Comparison of ENCODE assay signal across 9 mouse cellular contexts in genomic region chr9:48986616-48987141, GRCm38 (mm10). TPM values are rescaled to one million over a fixed set of nuclear protein-coding genes. Genes with fewer than 3 reads are reported as not detected.
A peak's percentile ranks its signal among the peaks of the same experiment; 100 is the strongest.
DNase-seq lines count a peak whose midpoint lies in the region; ATAC-seq and TF ChIP-seq lines count a peak whose summit lies in the region.
"Had no signal": no experiment of that assay in that cellular context is flagged by ENCODE, and none has a peak within 500 bp of the region (broad histone marks: within the 10 kb centered on the region; RNA-seq: fewer than 3 reads in every experiment).

No protein-coding gene starts in this region.

- TF ChIP-seq CTCF in cortical plate, adult 2 months (IDR thresholded peaks at IDR 0.05; ENCODE audit: extremely low read depth, insufficient read depth, low read length): no peak
- TF ChIP-seq CTCF in stomach, postnatal 0 days (IDR thresholded peaks at IDR 0.05; ENCODE audit: low read depth): no peak

- H3K4me2 ChIP-seq in kidney, embryonic 14.5 days (replicated peaks; ENCODE audit: low read depth, low read length): peak overlapping the region; percentile 64; the same call in 1 of the 2 replicates
- H3K4me2 ChIP-seq in limb, embryonic 14.5 days (replicated peaks; ENCODE audit: low read depth, low read length, severe bottlenecking): peak overlapping the region; percentile 33
- H3K4me2 ChIP-seq in stomach, postnatal 0 days (replicated peaks; ENCODE audit: low read depth): 0 out of 2 replicates have a peak overlapping the region, but pooled peaks have one; percentile 1

- H3K9me3 ChIP-seq in kidney, embryonic 14.5 days (ENCODE audit: control insufficient read depth, low read length): no peaks in the 10 kb centered on the region
- H3K9me3 ChIP-seq in limb, embryonic 14.5 days (ENCODE audit: control insufficient read depth, low read length): no peaks in the 10 kb centered on the region
- H3K9me3 ChIP-seq in stomach, postnatal 0 days (ENCODE audit: control insufficient read depth, low read length): no peaks in the 10 kb centered on the region

- H3K9ac ChIP-seq in kidney, embryonic 14.5 days (ENCODE audit: low read depth, low read length): no peak overlapping the region
- H3K9ac ChIP-seq in limb, embryonic 14.5 days (ENCODE audit: low read depth, low read length, severe bottlenecking): no peak overlapping the region
- H3K9ac ChIP-seq in stomach, postnatal 0 days (ENCODE audit: low read length): no peak overlapping the region

- 0 out of 2 replicates have a peak overlapping the region, but pooled peaks have one; percentile 76 for H3K4me3 ChIP-seq in kidney, embryonic 14.5 days (ENCODE audit: low read length)
- peak overlapping the region; percentile 23 for H3K4me3 ChIP-seq in cortical plate, adult 2 months (ENCODE audit: insufficient read depth, low read length)
- peak overlapping the region; percentile 13; the same call in 1 of the 2 replicates for H3K4me3 ChIP-seq in limb, embryonic 14.5 days (replicated peaks; ENCODE audit: low read length)
- no peak overlapping the region for H3K4me3 ChIP-seq in stomach, postnatal 0 days (ENCODE audit: low read depth, low read length)

- ATAC-seq in kidney, embryonic 14.5 days (ENCODE audit: low FRiP score, low TSS enrichment): no peak
- ATAC-seq in limb, embryonic 14.5 days (ENCODE audit: low FRiP score, low read depth): no peak
- no peak for ATAC-seq in stomach, postnatal 0 days (ENCODE audit: low FRiP score, low TSS enrichment)

- H3K27me3 ChIP-seq in kidney, embryonic 14.5 days (ENCODE audit: control insufficient read depth, insufficient read depth, low read length): no peaks in the 10 kb centered on the region
- no peaks in the 10 kb centered on the region for H3K27me3 ChIP-seq in limb, embryonic 14.5 days (ENCODE audit: control insufficient read depth, insufficient read depth, low read length)
- H3K27me3 ChIP-seq in stomach, postnatal 0 days (ENCODE audit: control insufficient read depth, insufficient read depth, low read length): no peaks in the 10 kb centered on the region

- WGBS in kidney, embryonic 14.5 days: 27% methylated on average over 7 of the region's 7 CpGs
- WGBS in limb, embryonic 14.5 days: 27% methylated on average over 7 of the region's 7 CpGs
- 42% methylated on average over 7 of the region's 7 CpGs for WGBS in stomach, postnatal 0 days

- no peak for DNase-seq in kidney, postnatal 14 days
- DNase-seq in heart, adult 9 months (ENCODE audit: low spot score in 2 of 2): peak; percentile 68 to 78
- no peak for DNase-seq in limb, embryonic 14.5 days (ENCODE audit: low spot score)
- DNase-seq in stomach, postnatal 0 days (ENCODE audit: low spot score): no peak
- no peak for DNase-seq in ovary, postnatal 36 days (ENCODE audit: low spot score)
- DNase-seq in urinary bladder, postnatal 36 days (ENCODE audit: low spot score in 2 of 2): no peak

- no peak for TF ChIP-seq POLR2A in cortical plate, adult 2 months (IDR thresholded peaks at IDR 0.05; ENCODE audit: extremely low read depth, insufficient read depth, low read length)
- no peak for TF ChIP-seq POLR2A in limb, embryonic 14.5 days (IDR thresholded peaks at IDR 0.05; ENCODE audit: borderline replicate concordance, extremely low read depth, insufficient read depth, insufficient read length)

- no peak for TF ChIP-seq EP300 in stomach, postnatal 0 days (optimal IDR thresholded peaks at IDR 0.05)

- H3K4me1 ChIP-seq in kidney, embryonic 14.5 days (ENCODE audit: control insufficient read depth, insufficient read depth, low read length): no peaks in the 10 kb centered on the region; the same call in 1 of the 2 replicates
- H3K4me1 ChIP-seq in cortical plate, adult 2 months (ENCODE audit: control insufficient read depth, insufficient read depth, low read length): peaks cover 3% of the 10 kb centered on the region; the same call in 1 of the 2 replicates
- H3K4me1 ChIP-seq in limb, embryonic 14.5 days (ENCODE audit: control insufficient read depth, insufficient read depth, low read length): peaks cover 12% of the 10 kb centered on the region
- no peaks in the 10 kb centered on the region; the same call in 1 of the 2 replicates for H3K4me1 ChIP-seq in stomach, postnatal 0 days (replicated peaks; ENCODE audit: control insufficient read depth, insufficient read depth)

- no peaks in the 10 kb centered on the region for H3K36me3 ChIP-seq in kidney, embryonic 14.5 days (ENCODE audit: control insufficient read depth, insufficient read depth, low read length)
- H3K36me3 ChIP-seq in limb, embryonic 14.5 days (ENCODE audit: control insufficient read depth, insufficient read depth, low read length): no peaks in the 10 kb centered on the region
- H3K36me3 ChIP-seq in stomach, postnatal 0 days (ENCODE audit: control insufficient read depth, insufficient read depth, low read length): no peaks in the 10 kb centered on the region

- H3K27ac ChIP-seq in kidney, embryonic 14.5 days (ENCODE audit: low read depth, low read length): no peak overlapping the region
- H3K27ac ChIP-seq in cortical plate, adult 2 months (ENCODE audit: insufficient read depth, low read length): peak overlapping the region; percentile 33
- H3K27ac ChIP-seq in limb, embryonic 14.5 days (replicated peaks; ENCODE audit: low read depth, low read length): no peak overlapping the region
- no peak overlapping the region for H3K27ac ChIP-seq in stomach, postnatal 0 days (replicated peaks)

RNA-seq across cellular contexts. Expression of gene Usp28, which starts 1.5 kb away (rescaled TPM):
- 19.2 and 32.4 TPM in 2 replicates for polyA plus RNA-seq in kidney, embryonic 14.5 days (2014; fragmentation: Nextera tagmentation; extraction: Ambion mirVana)
- polyA plus RNA-seq in cortical plate, adult 2 months (2012; rRNA removed): 75.1 and 75.8 TPM in 2 replicates
- 38.9 and 43.2 TPM in 2 replicates for polyA plus RNA-seq in limb, embryonic 14.5 days (2012; rRNA removed)
- polyA plus RNA-seq in limb, embryonic 14.5 days (2014; fragmentation: Nextera tagmentation; extraction: Ambion mirVana): 33.6 and 35.3 TPM in 2 replicates
- 6.6 and 8.1 TPM in 2 replicates for polyA plus RNA-seq in stomach, postnatal 0 days (2015; fragmentation: Nextera tagmentation; extraction: Ambion mirVana)

RNA-seq across cellular contexts. Expression of gene Htr3b, which starts 21.9 kb away (rescaled TPM):
- polyA plus RNA-seq in kidney, embryonic 14.5 days (2014; fragmentation: Nextera tagmentation; extraction: Ambion mirVana): not detected in 2 replicates
- not detected in 2 replicates for polyA plus RNA-seq in cortical plate, adult 2 months (2012; rRNA removed)
- 0.06 TPM in 1 of 2 replicates, not detected in the other for polyA plus RNA-seq in limb, embryonic 14.5 days (2012; rRNA removed)
- not detected in 2 replicates for polyA plus RNA-seq in limb, embryonic 14.5 days (2014; fragmentation: Nextera tagmentation; extraction: Ambion mirVana)
- 0.19 and 0.21 TPM in 2 replicates for polyA plus RNA-seq in stomach, postnatal 0 days (2015; fragmentation: Nextera tagmentation; extraction: Ambion mirVana)
- polyA plus RNA-seq: liver, embryonic 16.5 days had no signal

Comparison
In these comparisons a context has a peak if more than half of its experiments do, and no peak if none do; other contexts are left out.
1. H3K4me2 ChIP-seq: peak in every context shown above with its lines; median percentile 64 in kidney, embryonic 14.5 days; 33 in limb, embryonic 14.5 days; 1 in stomach, postnatal 0 days.
2. DNase-seq: peak in heart, adult 9 months (2 of 2); none in kidney, postnatal 14 days (single experiment), limb, embryonic 14.5 days (single experiment), stomach, postnatal 0 days (single experiment), ovary, postnatal 36 days (single experiment) and urinary bladder, postnatal 36 days (0 of 2).